Mouse (Mus musculus): ENCODE data around the gene Rbm7. TPM values are rescaled to one million over a fixed set of nuclear protein-coding genes. Genes with fewer than 3 reads are reported as not detected.

Gene Rbm7
- polyA plus RNA-seq, 1 experiment from 2014 or later: 115 TPM

GRCm38 (mm10) chr9:48516615-48517371 lies 21.7 kb upstream of the Rbm7 start:
- 58% methylated on average over 11 of the region's 11 CpGs for WGBS
- H3K27ac ChIP-seq (replicated peaks): no peak overlapping the region; the same call in 1 of the 2 replicates
- H3K27me3 ChIP-seq (replicated peaks; ENCODE audit: low read depth, poor library complexity, severe bottlenecking): no peaks in the 10 kb centered on the region; the same call in 1 of the 2 replicates
- DNase-seq (ENCODE audit: low spot score): no peak
- no peaks in the 10 kb centered on the region for H3K9me3 ChIP-seq
- H3K4me1 ChIP-seq: peaks cover 12% of the 10 kb centered on the region; the same call in 1 of the 2 replicates
- H3K4me3 ChIP-seq: no peak overlapping the region
- H3K36me3 ChIP-seq (replicated peaks): no peaks in the 10 kb centered on the region

- Histone ChIP-seq H3K9me3 (no peaks in the 10 kb centered on the region), H3K4me3 (no peak overlapping the region), H3K27ac (replicated peaks) (no peak overlapping the region), H3K36me3 (replicated peaks) (no peaks in the 10 kb centered on the region), H3K4me1 (peaks cover 12% of the 10 kb centered on the region; the same call in 1 of the 2 replicates), H3K27me3 (replicated peaks; ENCODE audit: low read depth, poor library complexity, severe bottlenecking) (no peaks in the 10 kb centered on the region; the same call in 1 of the 2 replicates)
- no peak for DNase-seq (ENCODE audit: low spot score)
- 88% methylated on average over 1 of the region's 1 CpGs for WGBS
Observed at GRCm38 (mm10) chr9:48515332-48515731, 20.2 kb upstream of the Rbm7 start.

- Histone ChIP-seq H3K4me3 (no peak overlapping the region), H3K27ac (replicated peaks) (no peak overlapping the region), H3K4me1 (no peaks in the 10 kb centered on the region), H3K36me3 (replicated peaks) (no peaks in the 10 kb centered on the region), H3K9me3 (no peaks in the 10 kb centered on the region), H3K27me3 (replicated peaks; ENCODE audit: low read depth, poor library complexity, severe bottlenecking) (no peaks in the 10 kb centered on the region)
- DNase-seq (ENCODE audit: low spot score): no peak
- WGBS: 88% methylated on average over 5 of the region's 5 CpGs
Observed at GRCm38 (mm10) chr9:48510134-48510533, 15.0 kb upstream of the Rbm7 start.

- Histone ChIP-seq H3K4me1 (no peaks in the 10 kb centered on the region), H3K4me3 (no peak overlapping the region), H3K9me3 (no peaks in the 10 kb centered on the region), H3K27me3 (replicated peaks; ENCODE audit: low read depth, poor library complexity, severe bottlenecking) (no peaks in the 10 kb centered on the region), H3K36me3 (replicated peaks) (no peaks in the 10 kb centered on the region), H3K27ac (replicated peaks) (no peak overlapping the region)
- 80% methylated on average over 8 of the region's 8 CpGs for WGBS
- no peak for DNase-seq (ENCODE audit: low spot score)
Observed at GRCm38 (mm10) chr9:48504741-48505365, 9.8 kb upstream of the Rbm7 start.

GRCm38 (mm10) chr9:48503001-48503400 lies 7.9 kb upstream of the Rbm7 start:
- no peak overlapping the region for H3K27ac ChIP-seq (replicated peaks)
- no peaks in the 10 kb centered on the region for H3K27me3 ChIP-seq (replicated peaks; ENCODE audit: low read depth, poor library complexity, severe bottlenecking)
- no peak overlapping the region for H3K4me3 ChIP-seq
- no peaks in the 10 kb centered on the region for H3K36me3 ChIP-seq (replicated peaks)
- H3K9me3 ChIP-seq: no peaks in the 10 kb centered on the region
- no peak for DNase-seq (ENCODE audit: low spot score)
- WGBS: 59% methylated on average over 2 of the region's 2 CpGs
- H3K4me1 ChIP-seq: no peaks in the 10 kb centered on the region

GRCm38 (mm10) chr9:48501192-48501591 lies 6.1 kb upstream of the Rbm7 start:
- no peak overlapping the region for H3K27ac ChIP-seq (replicated peaks)
- DNase-seq (ENCODE audit: low spot score): no peak
- no peak overlapping the region for H3K4me3 ChIP-seq
- no peaks in the 10 kb centered on the region for H3K36me3 ChIP-seq (replicated peaks)
- H3K4me1 ChIP-seq: peaks cover under 1% of the 10 kb centered on the region
- H3K27me3 ChIP-seq (replicated peaks; ENCODE audit: low read depth, poor library complexity, severe bottlenecking): peaks cover 8% of the 10 kb centered on the region; the same call in 1 of the 2 replicates
- no peaks in the 10 kb centered on the region for H3K9me3 ChIP-seq
- WGBS: 86% methylated on average over 7 of the region's 7 CpGs

- Histone ChIP-seq H3K4me3 (peak overlapping the region; percentile 83), H3K36me3 (replicated peaks) (peaks cover 33% of the 10 kb centered on the region), H3K27me3 (replicated peaks; ENCODE audit: low read depth, poor library complexity, severe bottlenecking) (peaks cover 8% of the 10 kb centered on the region; the same call in 1 of the 2 replicates), H3K9me3 (no peaks in the 10 kb centered on the region), H3K27ac (replicated peaks) (peak overlapping the region; percentile 96), H3K4me1 (peaks cover 16% of the 10 kb centered on the region)
- WGBS: 4% methylated on average over 34 of the region's 34 CpGs
- no peak for DNase-seq (ENCODE audit: low spot score)
Observed at GRCm38 (mm10) chr9:48495548-48495932, 441 bp upstream of the Rbm7 start.

- DNase-seq (ENCODE audit: low spot score): peak; percentile 16
Observed at GRCm38 (mm10) chr9:48481214-48482134, 13.6 kb downstream of the Rbm7 start.

GRCm38 (mm10) chr9:48480411-48481213 lies 14.5 kb downstream of the Rbm7 start, which contains the start of gene Rexo2:
Gene Rexo2, minus strand, starts transcription at chr9:48480623.
- Histone ChIP-seq H3K4me1 (peaks cover 14% of the 10 kb centered on the region), H3K27ac (replicated peaks) (peak within 1 kb of the TSS; percentile 87), H3K36me3 (replicated peaks) (peaks cover 33% of the 10 kb centered on the region), H3K9me3 (no peaks in the 10 kb centered on the region), H3K27me3 (replicated peaks; ENCODE audit: low read depth, poor library complexity, severe bottlenecking) (no peaks in the 10 kb centered on the region), H3K4me3 (peak within 1 kb of the TSS; percentile 88)
- DNase-seq (ENCODE audit: low spot score): peak; percentile 93
- 1% methylated on average over 49 of the region's 49 CpGs for whole genome bisulfite sequencing

More at GRCm38 (mm10) chr9:48481214-48482134, 13.6 kb downstream of the Rbm7 start:
- Histone ChIP-seq H3K4me3 (peak overlapping the region; percentile 88), H3K9me3 (no peaks in the 10 kb centered on the region), H3K27me3 (replicated peaks; ENCODE audit: low read depth, poor library complexity, severe bottlenecking) (no peaks in the 10 kb centered on the region), H3K36me3 (replicated peaks) (peaks cover 31% of the 10 kb centered on the region), H3K27ac (replicated peaks) (no peak overlapping the region; the same call in 1 of the 2 replicates), H3K4me1 (peaks cover 14% of the 10 kb centered on the region)
- WGBS: 35% methylated on average over 20 of the region's 20 CpGs

- DNase-seq (ENCODE audit: low spot score): no peak
- H3K4me1 ChIP-seq: peaks cover 14% of the 10 kb centered on the region
- peak overlapping the region; percentile 87 for H3K27ac ChIP-seq (replicated peaks)
Observed at GRCm38 (mm10) chr9:48479838-48480410, 15.2 kb downstream of the Rbm7 start.

GRCm38 (mm10) chr9:48478808-48479207 lies 16.3 kb downstream of the Rbm7 start:
- peaks cover 14% of the 10 kb centered on the region for H3K4me1 ChIP-seq
- H3K27me3 ChIP-seq (replicated peaks; ENCODE audit: low read depth, poor library complexity, severe bottlenecking): no peaks in the 10 kb centered on the region
- H3K36me3 ChIP-seq (replicated peaks): peaks cover 42% of the 10 kb centered on the region
- H3K27ac ChIP-seq (replicated peaks): no peak overlapping the region
- H3K4me3 ChIP-seq: no peak overlapping the region
- 93% methylated on average over 4 of the region's 4 CpGs for WGBS
- no peaks in the 10 kb centered on the region for H3K9me3 ChIP-seq
- no peak for DNase-seq (ENCODE audit: low spot score)

More at GRCm38 (mm10) chr9:48479838-48480410, 15.2 kb downstream of the Rbm7 start:
- no peaks in the 10 kb centered on the region for H3K27me3 ChIP-seq (replicated peaks; ENCODE audit: low read depth, poor library complexity, severe bottlenecking)
- WGBS: 7% methylated on average over 25 of the region's 25 CpGs
- peak overlapping the region; percentile 88 for H3K4me3 ChIP-seq
- H3K36me3 ChIP-seq (replicated peaks): peaks cover 35% of the 10 kb centered on the region
- no peaks in the 10 kb centered on the region for H3K9me3 ChIP-seq
